Mouse (Mus musculus) large intestine, adult 2 months (tissue): ENCODE data around the gene 4930447C04Rik. TPM values are rescaled to one million over a fixed set of nuclear protein-coding genes. Genes with fewer than 3 reads are reported as not detected.

ENCODE experiments used
- DNase-seq: peaks from one replicate; pipeline ENCODE4 v3.0.0-alpha.2; 2012; ENCODE audit warnings: low read depth, low spot score
- WGBS: fragments of 180-500 bp; shearing (Covaris S2); methylation state at CpG from one replicate; pipeline ENCODE4 v1.1.7; 2018; 5-methylcytosine and 5-hydroxymethylcytosine counted together
- polyA plus RNA-seq: library from polyadenylated mRNA; depleted of rRNA; stranded (reverse); fragments of >200 nt; gene quantifications from 2 replicates; pipeline ENCODE4 v1.2.3, GENCODE M21; 2012

4930447C04Rik gene
- polyA plus RNA-seq, 1 experiment = not detected

DNA sequence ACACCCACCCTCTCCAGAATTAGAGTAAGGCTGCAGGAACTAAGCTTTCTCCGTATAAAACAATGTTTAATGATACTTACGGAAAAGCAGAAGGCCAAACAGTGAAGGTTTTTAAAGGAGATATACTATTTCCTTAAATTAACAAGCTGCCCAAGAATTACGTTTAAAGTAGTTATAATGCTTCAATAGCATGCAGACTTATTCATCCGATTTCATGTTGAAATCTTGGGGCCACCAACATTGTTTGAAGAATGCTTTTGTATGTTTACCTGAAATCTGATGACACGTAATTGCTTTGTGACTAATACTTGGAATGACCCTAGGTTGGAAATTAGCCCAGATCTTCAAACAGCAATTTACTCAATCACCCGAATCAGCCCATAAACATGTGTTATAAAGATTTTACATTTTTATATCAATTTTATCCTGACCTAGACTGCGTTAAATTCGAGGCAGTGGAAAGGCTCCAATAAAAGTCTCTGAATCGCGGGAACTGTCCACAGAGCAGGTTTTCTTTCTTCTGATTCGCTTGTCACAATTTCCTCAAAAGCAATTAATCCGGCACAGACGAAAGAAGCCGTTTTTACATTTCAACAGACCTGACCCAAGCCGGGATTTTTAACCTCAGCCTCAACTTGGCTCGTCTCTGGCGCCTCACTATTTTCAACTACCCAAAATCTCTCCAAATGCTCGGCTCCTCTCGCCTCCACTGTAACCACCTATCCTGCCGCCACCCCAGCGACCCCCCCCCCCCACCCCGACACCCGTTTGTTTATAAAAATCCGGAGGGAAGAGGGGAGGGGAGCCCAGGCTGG lies 4.0 kb upstream of the 4930447C04Rik start:
- 5% methylated on average over 24 of the region's 24 CpGs for WGBS

DNA sequence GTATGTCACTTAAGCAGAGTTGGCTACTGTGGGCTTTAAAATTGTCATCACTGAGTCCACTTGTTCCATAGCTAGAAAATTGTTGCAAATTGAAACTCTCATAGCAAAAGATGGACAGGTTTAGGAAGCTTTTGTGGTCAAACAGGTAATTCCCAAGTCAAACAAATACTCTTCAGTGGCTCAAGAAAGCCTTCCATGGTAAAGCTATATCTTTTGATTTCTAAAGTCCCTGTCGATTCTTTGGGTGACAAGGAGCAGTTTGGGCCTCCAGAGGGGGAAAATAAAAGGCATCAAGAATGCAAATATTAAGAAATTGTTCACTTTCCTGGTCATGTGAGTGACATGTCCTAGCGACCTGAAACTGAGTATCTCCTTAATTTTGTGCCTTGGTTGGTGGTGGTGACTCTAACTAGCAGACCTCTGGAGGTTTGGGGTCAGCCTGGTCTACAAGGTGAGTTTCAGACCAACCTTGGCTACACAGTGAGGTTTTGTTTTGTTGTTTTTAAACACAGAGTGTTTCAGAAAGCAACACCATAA lies 3.1 kb upstream of the 4930447C04Rik start:
- DNase-seq = no peak
- 8% methylated on average over 2 of the region's 2 CpGs for WGBS

More for the DNA sequence above, 4.0 kb upstream of the 4930447C04Rik start:
- DNase-seq = no peak

DNA sequence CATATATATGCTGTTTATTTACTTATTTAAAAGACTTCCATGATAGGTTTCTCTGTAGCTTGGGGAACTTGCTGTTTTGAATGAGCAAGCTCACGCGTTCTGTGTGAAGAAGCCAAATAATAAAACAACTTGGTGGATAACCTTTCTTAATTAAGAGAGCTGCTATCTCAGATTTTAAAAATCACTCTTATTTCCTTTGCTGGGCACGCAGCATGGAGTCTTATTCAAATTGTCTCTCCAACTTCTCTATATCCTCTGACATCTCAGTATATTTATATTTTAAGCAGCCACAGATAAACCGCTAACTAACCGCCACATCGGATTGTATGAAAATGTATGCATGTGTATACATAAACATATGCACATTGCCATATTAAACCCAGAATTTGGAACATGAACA lies 1.6 kb upstream of the 4930447C04Rik start:
- 32% methylated on average over 6 of the region's 6 CpGs for WGBS
- DNase-seq = no peak

DNA sequence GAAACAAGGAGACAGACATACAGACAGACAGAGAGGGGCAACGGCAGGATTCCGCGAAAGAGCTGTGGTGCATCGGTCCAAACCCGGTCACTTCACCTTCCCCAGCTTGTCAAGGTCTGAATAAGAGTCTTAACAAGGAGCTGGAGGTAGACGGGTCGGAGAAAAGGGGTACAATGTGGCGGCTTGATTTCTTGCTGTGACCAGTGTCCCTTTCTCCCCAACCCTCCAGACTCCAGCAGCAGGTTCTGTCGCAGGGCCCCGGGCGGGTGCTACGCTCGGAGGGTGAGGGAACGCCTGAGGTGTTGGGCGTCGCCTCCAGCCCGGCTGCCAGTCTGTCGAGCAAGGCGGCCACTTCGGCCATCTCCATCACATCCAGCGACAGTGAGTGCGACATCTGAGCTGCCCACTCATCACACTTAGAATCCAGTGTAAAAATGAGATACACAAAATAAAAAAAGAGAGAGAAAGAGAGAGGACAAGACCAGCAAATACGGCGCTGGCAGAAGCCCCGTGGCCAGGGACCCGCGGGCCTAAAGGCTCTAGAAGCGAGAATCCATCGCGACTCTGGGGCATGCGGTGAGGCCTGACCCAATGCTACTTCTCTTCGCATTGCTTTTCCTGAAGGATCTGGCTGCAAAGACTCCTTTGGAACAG lies 951 bp upstream of the 4930447C04Rik start:
- 3% methylated on average over 32 of the region's 32 CpGs for WGBS
- DNase-seq = no peak

DNA sequence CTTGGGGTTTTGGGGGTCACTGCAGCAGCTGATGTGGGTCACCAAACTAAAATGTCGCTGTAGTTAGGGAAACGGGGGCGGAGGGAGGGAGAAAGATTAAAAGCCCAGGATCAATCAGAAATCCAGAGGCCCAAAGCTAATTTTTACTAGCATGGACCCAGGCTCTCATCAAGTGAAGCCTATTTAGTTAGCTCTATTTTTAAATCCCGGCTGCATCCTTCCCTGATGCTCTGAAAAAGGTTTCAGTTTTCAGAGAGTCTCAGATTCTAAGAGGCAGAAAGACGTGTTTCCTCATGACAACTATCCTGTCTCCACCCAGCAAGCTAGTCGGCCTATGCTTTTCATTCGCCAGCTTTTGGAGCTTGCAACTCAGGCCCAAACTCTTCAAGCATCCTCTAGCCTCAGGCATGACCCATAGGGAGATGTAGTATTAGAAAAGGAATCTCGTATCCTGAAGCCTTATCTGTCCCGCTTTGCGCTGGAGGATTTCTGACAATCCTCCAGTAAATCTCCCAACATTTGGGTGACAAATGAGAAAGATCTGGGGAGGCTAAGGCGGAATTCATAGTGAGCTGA lies 336 bp upstream of the 4930447C04Rik start:
- 4% methylated on average over 11 of the region's 11 CpGs for WGBS
- no peak for DNase-seq

DNA sequence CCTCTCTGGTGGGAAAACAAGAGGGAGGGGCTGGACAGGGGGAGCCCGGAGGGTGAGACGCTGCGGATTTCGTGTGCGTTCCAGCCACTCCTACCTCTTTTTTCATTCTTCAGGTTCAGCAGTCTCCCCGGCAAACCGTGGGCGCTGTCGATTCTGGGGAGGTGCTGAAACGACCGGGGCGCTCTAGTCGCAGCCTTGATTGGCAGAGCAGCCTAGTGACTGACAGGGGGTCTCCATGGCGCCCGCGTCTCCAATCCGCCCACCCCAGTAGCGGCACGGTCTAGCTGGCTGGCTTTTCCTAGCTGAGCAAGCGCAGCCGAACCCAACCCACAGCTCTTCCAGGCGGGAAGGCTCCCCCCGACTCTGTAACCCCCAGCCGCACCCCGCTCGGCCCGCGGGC lies 958 bp downstream of the 4930447C04Rik start, which contains the start of gene Six6:
Gene Six6 (plus strand): TSS at position 277 of the 400 bp plus-strand sequence.
- DNase-seq = no peak
- WGBS = 2% methylated on average over 28 of the region's 28 CpGs

DNA sequence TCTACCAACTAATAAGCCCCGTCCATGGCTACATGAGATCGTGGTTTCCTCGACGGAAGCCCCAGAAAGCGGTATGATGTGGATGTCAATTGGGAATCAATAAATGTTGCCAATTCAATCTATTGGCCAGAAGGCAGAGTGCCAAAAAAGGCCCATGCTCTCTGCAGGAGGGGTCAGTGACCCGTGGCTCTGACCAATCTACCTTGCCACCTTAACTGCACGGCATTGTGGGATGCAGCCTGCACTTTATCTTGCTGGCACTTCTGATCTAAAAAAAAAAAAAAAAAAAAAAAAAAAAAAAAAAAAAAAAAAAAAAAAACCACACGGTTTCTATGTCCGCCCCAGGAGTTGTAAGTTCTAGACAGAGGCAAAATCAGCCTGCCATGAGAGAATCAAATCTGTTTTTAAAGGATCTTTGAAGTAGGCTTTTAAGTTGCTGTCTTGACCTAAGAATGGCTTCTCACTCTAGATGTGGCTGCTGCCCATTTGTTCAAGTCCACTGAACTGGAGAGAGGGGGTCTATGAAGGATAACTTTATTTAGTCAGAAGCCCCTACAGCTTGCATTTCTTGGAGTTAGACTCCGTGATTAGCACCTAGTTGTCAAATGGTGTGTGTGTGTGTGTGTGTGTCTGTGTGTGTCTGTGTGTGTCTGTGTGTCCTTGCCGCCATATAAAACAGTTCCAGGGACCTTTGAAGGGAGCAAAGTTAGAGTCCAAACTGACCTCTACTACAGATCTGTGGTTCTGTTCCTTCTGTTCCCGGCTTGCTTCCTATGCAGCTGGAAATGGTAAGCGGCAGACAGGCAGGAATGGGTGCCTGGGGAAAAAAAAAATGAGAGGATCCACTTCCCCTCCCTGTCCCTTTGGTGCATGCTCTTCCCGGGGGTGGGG lies 1.7 kb downstream of the 4930447C04Rik start:
- 7% methylated on average over 14 of the region's 14 CpGs for WGBS
- no peak for DNase-seq

DNA sequence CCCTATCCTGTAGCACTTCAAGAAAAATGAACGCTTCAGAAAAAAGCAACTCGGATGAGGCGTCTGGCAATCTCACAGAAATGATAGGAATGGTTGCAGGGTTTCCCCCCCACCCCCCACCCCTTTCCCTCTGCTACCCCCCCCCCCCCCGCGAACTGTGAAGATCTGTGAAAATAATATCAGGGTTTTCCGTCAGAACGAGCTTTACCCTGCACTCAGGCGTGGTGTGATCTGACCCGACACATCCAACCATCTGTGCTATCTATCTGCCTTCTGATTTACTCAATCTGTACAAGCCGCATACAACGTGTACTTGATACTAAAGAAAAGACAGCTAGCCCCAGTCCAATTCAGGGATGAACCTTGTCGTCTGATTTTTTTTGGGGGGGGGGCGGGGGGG lies 2.4 kb downstream of the 4930447C04Rik start:
- DNase-seq = no peak
- 9% methylated on average over 13 of the region's 13 CpGs for WGBS

DNA sequence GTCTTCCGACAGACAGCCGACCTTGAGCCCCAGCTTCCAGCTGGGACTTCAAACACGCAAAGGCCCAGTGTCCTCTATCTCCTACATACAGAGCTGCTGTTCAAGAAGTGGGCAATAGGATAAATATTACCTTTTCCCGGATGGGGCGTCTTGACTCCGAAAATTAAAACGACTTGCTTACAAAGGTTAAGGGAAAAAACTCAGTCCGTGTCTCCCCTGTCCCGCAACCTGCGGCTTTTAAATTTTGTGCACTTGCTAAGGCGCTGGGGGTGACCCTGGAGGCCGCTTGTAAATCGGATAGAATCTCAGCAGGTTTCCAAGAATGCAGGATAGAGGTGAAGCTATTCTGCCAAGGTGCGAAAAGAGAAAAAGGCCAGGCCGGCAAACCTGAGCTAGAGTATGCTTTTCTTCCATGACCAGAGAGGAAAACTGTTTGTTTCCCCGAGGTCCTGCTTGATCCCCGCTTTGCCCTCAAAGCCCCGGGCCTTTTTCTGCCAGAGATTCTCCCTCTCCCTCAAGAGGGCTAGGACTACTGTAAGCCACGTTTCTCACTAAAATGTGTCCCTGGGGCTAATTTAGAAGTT lies 2.9 kb downstream of the 4930447C04Rik start:
- no peak for DNase-seq
- 7% methylated on average over 19 of the region's 19 CpGs for WGBS

DNA sequence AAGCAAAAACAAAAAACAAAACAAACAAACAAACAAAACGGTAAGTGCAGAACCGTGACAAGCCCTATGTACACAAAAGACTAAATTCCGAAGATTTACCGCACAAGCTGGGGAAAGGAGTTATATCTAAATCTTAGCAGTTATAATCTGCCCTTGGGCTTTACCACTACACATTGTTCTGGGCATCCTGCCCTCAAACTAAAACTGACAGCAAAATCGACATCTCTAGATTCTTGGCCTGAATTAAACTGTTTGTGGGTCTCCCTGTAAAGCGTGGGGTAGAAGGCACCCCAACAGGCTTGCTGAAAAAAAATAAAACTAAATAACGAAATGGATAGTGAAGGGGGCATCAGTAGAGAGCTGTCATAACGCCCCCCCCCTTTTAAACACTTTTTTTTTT lies 3.8 kb downstream of the 4930447C04Rik start:
- no peak for DNase-seq
- 19% methylated on average over 8 of the region's 8 CpGs for WGBS

DNA sequence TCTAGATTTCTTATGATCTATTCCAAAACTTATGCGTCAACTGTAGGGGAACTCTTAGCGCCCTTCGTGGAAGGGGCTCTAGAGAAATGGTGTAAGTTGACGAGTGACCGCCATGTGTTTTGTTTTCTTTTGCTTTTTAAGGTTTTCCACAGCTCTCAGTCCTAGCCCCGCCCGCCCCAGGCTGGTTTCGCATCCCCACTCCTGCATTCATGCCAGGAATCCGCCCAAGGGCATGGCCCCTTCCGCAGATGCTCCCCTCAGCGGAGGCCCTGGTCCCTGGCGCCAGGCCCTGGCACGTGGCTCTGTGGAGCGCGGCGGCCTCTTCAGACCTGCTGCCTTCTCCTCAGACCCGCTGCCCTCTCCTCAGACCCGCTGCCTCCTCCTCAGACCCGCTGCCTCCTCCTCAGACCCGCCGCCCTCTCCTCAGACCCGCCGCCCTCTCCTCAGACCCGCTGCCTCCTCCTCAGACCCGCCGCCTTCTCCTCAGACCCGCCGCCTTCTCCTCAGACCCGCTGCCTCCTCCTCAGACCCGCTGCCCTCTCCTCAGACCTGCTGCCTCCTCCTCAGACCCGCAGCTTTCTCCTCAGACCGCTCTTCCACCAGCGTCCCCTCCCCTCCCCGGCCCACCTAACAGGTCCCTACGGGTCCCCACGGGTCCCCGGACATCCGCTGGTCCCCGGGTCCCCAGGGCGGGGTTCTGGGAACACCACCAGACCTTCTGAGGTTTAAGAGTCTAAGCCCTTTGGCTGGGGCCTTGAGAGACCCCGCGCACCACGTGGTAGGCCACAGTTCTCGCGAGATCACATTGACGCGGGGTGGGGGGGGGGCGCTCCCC lies 23.2 kb downstream of the 4930447C04Rik start:
- no peak for DNase-seq
- WGBS = 22% methylated on average over 48 of the region's 48 CpGs

DNA sequence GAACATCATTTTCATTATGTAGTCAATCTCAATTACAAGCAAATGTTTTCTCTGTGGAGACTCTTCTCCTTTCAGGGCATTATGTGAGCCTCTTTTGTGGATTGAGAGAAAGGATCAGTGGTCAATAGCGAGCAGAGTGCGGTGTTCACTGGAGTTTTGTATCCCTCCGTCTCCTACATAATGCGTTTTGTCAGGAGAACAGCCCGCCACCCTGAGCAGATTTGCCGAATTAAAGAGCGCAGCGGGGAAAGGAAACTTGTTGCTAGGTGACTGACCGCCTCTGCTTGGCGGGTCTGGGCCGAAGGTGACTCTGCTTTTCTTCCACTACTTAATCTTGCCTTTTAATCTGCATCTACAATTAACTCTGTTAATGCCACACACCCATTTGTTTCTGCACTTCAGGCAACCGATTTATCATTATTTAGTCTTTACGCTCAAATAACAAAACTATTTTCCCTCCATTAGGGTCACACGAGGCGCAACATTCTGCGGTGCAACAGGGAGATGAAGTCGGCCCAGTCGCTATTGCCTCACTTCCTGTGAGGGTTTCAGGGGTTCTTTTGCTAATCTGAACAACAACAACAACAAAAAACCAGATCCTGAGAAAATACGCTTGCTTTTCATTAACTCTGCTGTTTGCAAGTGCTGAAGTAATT lies 86.1 kb downstream of the 4930447C04Rik start:
- DNase-seq = no peak
- 12% methylated on average over 19 of the region's 19 CpGs for WGBS

DNA sequence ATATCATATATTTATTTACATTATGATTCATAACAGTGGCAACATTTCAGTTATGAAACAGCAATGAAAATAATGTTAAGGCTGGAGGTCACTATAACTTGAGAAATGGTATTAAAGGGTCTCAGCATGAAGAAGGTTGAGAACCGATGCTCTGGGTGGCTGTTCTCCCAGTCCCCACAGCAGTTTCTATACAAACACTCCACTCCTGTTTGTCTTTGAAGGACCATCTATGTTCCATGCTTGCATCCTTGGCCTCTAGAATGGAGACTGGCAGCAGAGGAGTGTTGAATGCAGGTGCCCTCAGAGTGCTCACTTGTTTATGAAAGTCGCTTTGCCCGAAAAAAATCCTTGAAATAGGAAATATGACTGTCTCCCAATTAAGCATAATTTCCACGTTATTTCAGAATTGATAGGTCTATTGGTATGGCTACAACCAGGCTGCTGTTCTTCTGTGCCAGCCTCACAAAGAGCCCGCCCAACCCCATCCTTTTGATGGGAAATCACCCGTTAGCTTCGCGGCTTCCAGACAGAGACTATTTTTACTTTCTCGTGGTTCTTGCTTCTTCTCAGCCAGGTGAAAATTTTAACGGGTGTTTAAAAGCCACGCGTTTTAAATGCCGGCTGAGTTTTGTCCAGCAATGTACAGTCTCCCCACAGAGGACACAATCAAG lies 87.0 kb downstream of the 4930447C04Rik start:
- 49% methylated on average over 13 of the region's 13 CpGs for WGBS
- no peak for DNase-seq

DNA sequence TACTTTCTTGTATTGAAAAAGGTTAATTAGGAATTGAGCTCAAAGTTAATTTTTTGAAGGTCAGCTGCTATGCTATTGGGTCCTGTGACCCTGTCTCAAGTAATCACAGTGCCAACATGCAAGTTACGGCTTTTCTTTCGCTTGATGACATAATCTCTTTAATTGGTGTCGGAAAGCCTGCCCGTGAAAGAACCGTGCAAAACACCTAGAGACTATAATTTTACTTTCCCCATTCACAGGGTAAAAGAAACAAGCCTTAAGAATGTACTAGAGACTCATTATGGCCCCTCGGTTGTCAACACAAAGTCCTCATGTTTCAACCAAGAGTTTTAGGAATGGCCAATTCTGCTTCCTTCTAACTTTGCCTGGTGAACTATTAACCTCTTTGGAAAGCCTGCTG lies 88.3 kb downstream of the 4930447C04Rik start:
- no peak for DNase-seq
- WGBS = 42% methylated on average over 6 of the region's 6 CpGs

DNA sequence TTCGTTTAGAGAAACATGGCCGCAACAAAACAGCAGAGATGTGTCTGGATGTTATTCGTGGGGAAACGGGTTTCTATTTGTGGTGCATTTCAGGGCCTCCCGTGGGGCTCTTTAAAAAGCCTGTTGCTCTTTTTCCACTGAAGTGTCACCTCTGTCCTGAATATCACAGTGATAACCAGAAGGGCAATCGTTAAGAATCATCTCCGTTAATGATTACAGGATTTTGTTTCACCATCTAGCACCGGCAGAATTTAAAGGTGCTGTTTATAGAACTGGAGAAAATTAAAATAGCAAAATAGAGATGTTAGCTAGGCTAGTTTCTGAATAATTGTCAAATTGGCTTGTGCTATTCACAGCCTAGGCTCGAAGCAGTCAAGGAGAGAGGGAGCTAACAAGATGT lies 90.4 kb downstream of the 4930447C04Rik start:
- no peak for DNase-seq
- 60% methylated on average over 9 of the region's 9 CpGs for WGBS

DNA sequence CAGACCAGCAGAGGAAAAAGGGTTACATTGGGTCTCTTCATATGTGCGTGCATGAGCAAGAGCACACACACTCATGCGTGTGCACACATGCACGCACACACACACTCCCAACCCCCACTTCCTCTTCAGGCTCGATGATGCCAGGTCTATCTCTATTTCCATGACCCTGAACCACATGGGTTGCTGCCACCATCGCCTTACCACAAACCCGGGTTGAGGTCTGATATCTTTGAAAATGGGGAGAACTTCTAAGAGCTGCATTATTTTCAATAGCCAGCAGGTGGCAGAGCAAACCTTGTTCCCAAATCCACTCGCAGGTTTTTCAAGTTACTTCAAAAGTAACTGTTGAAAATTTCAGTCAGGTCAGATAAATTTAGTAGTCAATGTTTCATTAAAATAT lies 92.8 kb downstream of the 4930447C04Rik start:
- WGBS = 30% methylated on average over 7 of the region's 7 CpGs
- no peak for DNase-seq

DNA sequence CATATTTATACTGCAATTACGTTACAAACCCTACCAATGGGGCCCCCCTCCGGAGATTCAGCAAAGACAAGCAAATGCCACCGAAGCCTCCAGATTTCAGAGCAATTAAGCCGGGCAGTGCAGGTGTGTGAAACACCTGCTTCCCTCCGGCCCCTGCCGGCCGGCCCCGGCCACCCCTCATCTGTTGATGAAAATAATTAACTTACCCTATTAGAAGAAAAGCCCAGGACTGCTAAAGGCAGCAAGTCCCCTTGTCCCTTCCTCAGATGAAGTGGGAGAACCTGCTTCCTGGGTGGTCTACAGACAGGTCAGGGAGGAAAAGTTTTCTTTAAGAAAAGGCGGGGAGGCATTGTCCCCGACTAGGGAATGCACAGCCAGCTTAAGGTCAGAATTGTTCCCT lies 94.6 kb downstream of the 4930447C04Rik start:
- DNase-seq = no peak
- 22% methylated on average over 10 of the region's 10 CpGs for WGBS
